Mouse (Mus musculus) CH12.LX (cell line): ENCODE measurements around the gene Rexo1. TPM values are rescaled to one million over a fixed set of nuclear protein-coding genes. Genes with fewer than 3 reads are reported as not detected.

Experiments
- DNase-seq: peaks from one replicate; pipeline ENCODE4 v3.0.0-alpha.2; 2013; ENCODE audit errors: extremely low read depth
- H3K27ac ChIP-seq: 2 replicates; pipeline ENCODE4 v1.5.1; 2012; ENCODE audit warnings: low read depth, mild to moderate bottlenecking, control low read depth, moderate library complexity; ENCODE audit not compliant: insufficient read depth
- H3K27me3 ChIP-seq: replicated peaks from 2 replicates; pipeline ENCODE3; 2012; ENCODE audit warnings: inconsistent platforms
- H3K36me3 ChIP-seq, 2 experiments: replicated peaks in 1 of 2; 2 replicates each; pipeline versions ENCODE3 to v1.6.1; 2012; ENCODE audit warnings: inconsistent platforms in 1 of 2, low read length in 1 of 2, mild to moderate bottlenecking in 1 of 2, mixed read lengths in 1 of 2, moderate library complexity in 1 of 2; ENCODE audit not compliant: control insufficient read depth in 1 of 2, insufficient read depth in 1 of 2
- H3K4me1 ChIP-seq, 2 experiments: 2 replicates each; pipeline ENCODE4 v1.6.1; 2012; ENCODE audit warnings: inconsistent platforms in 1 of 2, moderate library complexity in 1 of 2; ENCODE audit not compliant: insufficient read depth in 2 of 2, control insufficient read depth in 1 of 2
- H3K4me2 ChIP-seq: 2 replicates; pipeline ENCODE4 v1.6.1; 2012; ENCODE audit warnings: low read depth, mild to moderate bottlenecking, control low read depth; ENCODE audit not compliant: poor library complexity, insufficient read depth, severe bottlenecking
- H3K4me3 ChIP-seq, 3 experiments: fragments of 150-350 bp in 1 of 3; sonication (generic) in 1 of 3; replicated peaks in 1 of 3; 2 replicates each; pipeline versions ENCODE3 to v1.5.1; 2011 to 2012; ENCODE audit warnings: low read depth in 2 of 3, low read length in 2 of 3, mild to moderate bottlenecking in 2 of 3, moderate library complexity in 2 of 3, control low read depth in 1 of 3, improper control_type of control experiment in 1 of 3, inconsistent platforms in 1 of 3, mixed read lengths in 1 of 3; ENCODE audit not compliant: poor library complexity in 1 of 3
- H3K79me2 ChIP-seq: replicated peaks from 2 replicates; pipeline ENCODE4 v1.6.1; 2012; ENCODE audit warnings: mild to moderate bottlenecking, moderate library complexity; ENCODE audit not compliant: control insufficient read depth, poor library complexity, insufficient read depth, severe bottlenecking; ENCODE audit errors: extremely low read depth
- H3K9ac ChIP-seq: 2 replicates; pipeline ENCODE4 v1.6.1; 2012; ENCODE audit warnings: low read depth, mild to moderate bottlenecking, control low read depth, moderate library complexity; ENCODE audit not compliant: insufficient read depth
- H3K9me3 ChIP-seq: replicated peaks from 2 replicates; pipeline ENCODE3; 2012; ENCODE audit warnings: low read length, inconsistent platforms, mixed read lengths
- BHLHE40 ChIP-seq: IDR thresholded peaks from 2 replicates; pipeline ENCODE4 v1.6.1; 2011; ENCODE audit warnings: mild to moderate bottlenecking, low read depth, low read length, improper control_type of control experiment
- CHD1 ChIP-seq: IDR thresholded peaks from 2 replicates; pipeline ENCODE4 v1.6.1; 2012; ENCODE audit warnings: low read depth, low read length, improper control_type of control experiment, inconsistent platforms
- HCFC1 ChIP-seq: IDR thresholded peaks from 2 replicates; pipeline ENCODE4 v1.6.1; 2012; ENCODE audit warnings: low read depth, mild to moderate bottlenecking, inconsistent platforms, low read length, improper control_type of control experiment
- IRF4 ChIP-seq: IDR thresholded peaks from 2 replicates; pipeline ENCODE4 v1.6.1; 2014; ENCODE audit warnings: low read depth, mild to moderate bottlenecking, inconsistent platforms, low read length, improper control_type of control experiment
- JUND ChIP-seq: conservative IDR thresholded peaks from 2 replicates; pipeline ENCODE4 v1.6.1; 2011; ENCODE audit warnings: low read depth, low read length, improper control_type of control experiment
- KAT2A ChIP-seq: IDR thresholded peaks from 2 replicates; pipeline ENCODE4 v1.6.1; 2012; ENCODE audit warnings: low read length, improper control_type of control experiment, inconsistent platforms; ENCODE audit not compliant: insufficient replicate concordance
- MAX ChIP-seq: IDR thresholded peaks from 2 replicates; pipeline ENCODE4 v1.6.1; 2011; ENCODE audit warnings: low read length, improper control_type of control experiment
- MAZ ChIP-seq: IDR thresholded peaks from 2 replicates; pipeline ENCODE4 v1.6.1; 2012; ENCODE audit warnings: low read depth, mild to moderate bottlenecking, inconsistent platforms, low read length, improper control_type of control experiment, moderate library complexity
- MEF2A ChIP-seq: IDR thresholded peaks from 2 replicates; pipeline ENCODE4 v1.6.1; 2014; ENCODE audit warnings: low read depth, mild to moderate bottlenecking, inconsistent platforms, low read length, improper control_type of control experiment, borderline replicate concordance
- POLR2A ChIP-seq: IDR thresholded peaks from 2 replicates; pipeline ENCODE4 v1.6.1; 2011; ENCODE audit warnings: low read depth, mild to moderate bottlenecking, improper control_type of control experiment, low read length
- RAD21 ChIP-seq: IDR thresholded peaks from 2 replicates; pipeline ENCODE4 v1.6.1; 2011; ENCODE audit warnings: low read depth, mild to moderate bottlenecking, low read length, improper control_type of control experiment, moderate library complexity
- RCOR1 ChIP-seq: conservative IDR thresholded peaks from 2 replicates; pipeline ENCODE4 v1.6.1; 2012; ENCODE audit warnings: low read depth, mild to moderate bottlenecking, inconsistent platforms, low read length, improper control_type of control experiment
- SIN3A ChIP-seq: IDR thresholded peaks from 2 replicates; pipeline ENCODE4 v1.6.1; 2012; ENCODE audit warnings: low read length, improper control_type of control experiment, inconsistent platforms
- USF1 ChIP-seq: IDR thresholded peaks from 2 replicates; pipeline ENCODE4 v1.6.1; 2014; ENCODE audit warnings: low read depth, mild to moderate bottlenecking, inconsistent platforms, low read length, improper control_type of control experiment
- USF2 ChIP-seq: conservative IDR thresholded peaks from 2 replicates; pipeline ENCODE4 v1.6.1; 2011; ENCODE audit warnings: low read depth, low read length, improper control_type of control experiment
- ZC3H11A ChIP-seq: IDR thresholded peaks from 2 replicates; pipeline ENCODE4 v1.6.1; 2012; ENCODE audit warnings: low read depth, mild to moderate bottlenecking, inconsistent platforms, low read length, improper control_type of control experiment
- ZMIZ1 ChIP-seq: IDR thresholded peaks from 2 replicates; pipeline ENCODE4 v1.6.1; 2012; ENCODE audit warnings: low read depth, mild to moderate bottlenecking, inconsistent platforms, low read length, improper control_type of control experiment
- ZNF384 ChIP-seq: IDR thresholded peaks from 2 replicates; pipeline ENCODE4 v1.6.1; 2012; ENCODE audit warnings: low read depth, low read length, improper control_type of control experiment, inconsistent platforms
- dilution Hi-C: fragments of 300-500 bp; cut with MboI; formaldehyde crosslinking; loops from 2 replicates; pipeline ENCODE4 v1.14.3; 2020; ENCODE audit warnings: low sequenced_read_pairs; ENCODE audit not compliant: extremely low pct_unique_long_range_greater_than_20kb, extremely low pct_ligation_motif_present
- in situ Hi-C: fragments of 300-500 bp; cut with MboI; formaldehyde crosslinking; loops from 3 replicates; pipeline ENCODE4 v1.14.3; 2019; ENCODE audit warnings: low sequenced_read_pairs, low pct_ligation_motif_present, low pct_unique_long_range_greater_than_20kb, mixed read lengths
- polyA plus RNA-seq: library from polyadenylated mRNA; unstranded; fragments of >175 nt; gene quantifications from 2 replicates; pipeline ENCODE4 v1.2.1, GENCODE M21; 2012; ENCODE audit warnings: low read depth; ENCODE audit not compliant: insufficient read length
- total RNA-seq, 2 experiments: library from RNA; depleted of rRNA; stranded (reverse); fragments of 300-350 nt in 1 of 2; fragments of >200 nt in 1 of 2; gene quantifications; 2 replicates each; pipeline ENCODE4 v1.2.3; 2012 to 2014

Gene Rexo1
- total and polyA plus RNA-seq, 3 experiments = 7.0 to 41.9 (median 17.7) TPM

DNA sequence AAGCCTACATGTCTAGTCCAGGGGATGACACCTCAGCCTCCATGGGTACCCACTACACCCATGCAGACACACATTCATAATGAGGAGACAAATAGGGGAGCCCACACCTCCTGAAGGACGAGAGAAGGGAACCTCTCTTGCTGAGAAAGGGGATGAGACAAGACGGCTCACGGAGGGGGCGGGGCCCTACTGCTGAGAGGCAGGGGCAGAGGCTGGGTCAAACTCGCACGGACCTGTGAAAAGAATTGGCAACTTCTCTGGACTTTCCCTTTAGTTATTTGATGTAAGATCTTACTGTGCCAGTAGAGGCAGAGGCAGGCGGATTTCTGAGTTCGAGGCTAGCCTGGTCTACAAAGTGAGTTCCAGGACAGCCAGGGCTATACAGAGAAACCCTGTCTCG is 9.0 kb downstream of the Rexo1 start:
- H3K9me3 ChIP-seq = no peaks in the 10 kb centered on the region
- dilution Hi-C loops = no loop called here
- H3K9ac ChIP-seq = no peak overlapping the region
- no peak overlapping the region for H3K4me3 ChIP-seq
- no peak for DNase-seq
- H3K4me2 ChIP-seq = no peak overlapping the region
- in situ Hi-C loops = loop anchor here (5.0 kb wide), 1 partner anchor 105 kb away; no protein-coding TSS in a partner anchor
- H3K36me3 ChIP-seq = peaks cover 34 to 83% of the 10 kb centered on the region in 2 experiments
- TF ChIP-seq RAD21 = no peak
- TF ChIP-seq MAX = no peak
- TF ChIP-seq ZNF384 = no peak
- TF ChIP-seq ZC3H11A = no peak
- TF ChIP-seq RCOR1 = no peak
- TF ChIP-seq USF1 = no peak
- TF ChIP-seq MAZ = no peak
- TF ChIP-seq POLR2A = no peak
- TF ChIP-seq SIN3A = no peak
- no peak for TF ChIP-seq USF2
- H3K27me3 ChIP-seq = no peaks in the 10 kb centered on the region
- H3K4me1 ChIP-seq = peaks cover 0 to 10% of the 10 kb centered on the region in 2 experiments; a peak in 3 of 4 replicates
- H3K27ac ChIP-seq = no peak overlapping the region
- H3K79me2 ChIP-seq = peaks cover 27% of the 10 kb centered on the region

DNA sequence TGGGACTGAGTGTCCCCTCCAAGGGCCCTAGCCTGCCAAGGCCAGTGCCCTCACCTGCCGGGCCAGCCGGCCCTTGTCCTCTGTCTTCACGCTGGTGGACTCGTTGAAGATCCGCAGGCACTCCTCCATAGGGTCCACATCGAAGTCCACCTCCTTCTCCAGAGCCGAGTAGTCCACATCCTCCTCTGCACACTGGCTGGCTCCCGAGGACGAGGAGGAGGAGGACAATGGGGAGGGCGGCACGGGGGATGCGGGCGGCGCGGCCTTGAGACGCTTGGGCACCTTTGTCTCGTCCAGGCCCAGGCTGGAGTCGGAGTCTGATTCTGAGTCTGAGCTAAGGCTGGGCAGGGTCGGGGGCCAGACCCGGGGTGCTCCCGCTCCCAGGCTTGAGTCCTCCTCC is 12.1 kb downstream of the Rexo1 start:
- dilution Hi-C loops (no loop called here), in situ Hi-C loops (no loop called here)
- Histone ChIP-seq H3K4me2 (no peak overlapping the region), H3K9me3 (no peaks in the 10 kb centered on the region), H3K27ac (no peak overlapping the region), H3K9ac (no peak overlapping the region), H3K4me1 (peaks cover 0 to 6% of the 10 kb centered on the region in 2 experiments; a peak in 2 of 4 replicates), H3K36me3 (peaks cover 63 to 94% of the 10 kb centered on the region in 2 experiments), H3K27me3 (no peaks in the 10 kb centered on the region), H3K4me3 (no peak overlapping the region), H3K79me2 (peaks cover 10% of the 10 kb centered on the region)
- no peak for TF ChIP-seq KAT2A
- no peak for TF ChIP-seq ZMIZ1
- no peak for TF ChIP-seq BHLHE40
- no peak for TF ChIP-seq JUND
- no peak for TF ChIP-seq HCFC1
- TF ChIP-seq ZNF384 = no peak
- no peak for TF ChIP-seq IRF4
- no peak for TF ChIP-seq MEF2A
- no peak for TF ChIP-seq CHD1
- DNase-seq = no peak
